Mouse (Mus musculus) testis, postnatal 10 days (tissue): Measurements from ENCODE around the gene Copz2.
"Not testable (repeated sequence)": the region's sequence is repeated elsewhere in the genome, so short reads cannot be mapped to it uniquely, and the experiment has no call there.

ENCODE experiments used
- DNase-seq: peaks from one replicate; pipeline ENCODE4 v3.0.0; 2021; ENCODE audit warnings: low spot score

Gene Copz2

GRCm38 (mm10) chr11:96829403-96829812, 20.3 kb upstream of the Copz2 start:
- peak; percentile 94 for DNase-seq

GRCm38 (mm10) chr11:96829813-96830538, 19.7 kb upstream of the Copz2 start, which contains the start of gene Nfe2l1:
Gene Nfe2l1, minus strand, starts transcription at chr11:96829968.
- DNase-seq = peak; percentile 96

GRCm38 (mm10) chr11:96830539-96831216, 19.0 kb upstream of the Copz2 start:
- no peak for DNase-seq

- DNase-seq = no peak
Measured at GRCm38 (mm10) chr11:96831516-96831915, 18.2 kb upstream of the Copz2 start.

GRCm38 (mm10) chr11:96832541-96832940, 17.1 kb upstream of the Copz2 start:
- DNase-seq = no peak

- DNase-seq = no peak
Measured at GRCm38 (mm10) chr11:96832973-96833372, 16.7 kb upstream of the Copz2 start.

GRCm38 (mm10) chr11:96834127-96834526, 15.5 kb upstream of the Copz2 start:
- no peak for DNase-seq

- no peak for DNase-seq
Measured at GRCm38 (mm10) chr11:96837298-96837697, 12.4 kb upstream of the Copz2 start.

- no peak for DNase-seq
Measured at GRCm38 (mm10) chr11:96838341-96838740, 11.3 kb upstream of the Copz2 start.

- no peak for DNase-seq
Measured at GRCm38 (mm10) chr11:96839428-96839827, 10.2 kb upstream of the Copz2 start.

GRCm38 (mm10) chr11:96839877-96840276, 9.8 kb upstream of the Copz2 start:
- no peak for DNase-seq

GRCm38 (mm10) chr11:96840290-96840689, 9.4 kb upstream of the Copz2 start:
- DNase-seq = no peak

GRCm38 (mm10) chr11:96843627-96844026, 6.0 kb upstream of the Copz2 start:
- no peak for DNase-seq

GRCm38 (mm10) chr11:96847240-96847639, 2.4 kb upstream of the Copz2 start:
- no peak for DNase-seq

- no peak for DNase-seq
Measured at GRCm38 (mm10) chr11:96848694-96849093, 976 bp upstream of the Copz2 start.

- DNase-seq = not testable (repeated sequence)
Measured at GRCm38 (mm10) chr11:96849145-96849544, 525 bp upstream of the Copz2 start.

- DNase-seq = no peak
Measured at GRCm38 (mm10) chr11:96857446-96857845, 7.8 kb downstream of the Copz2 start.

- DNase-seq = no peak
Measured at GRCm38 (mm10) chr11:96859635-96860034, 10.0 kb downstream of the Copz2 start.

- DNase-seq = peak; percentile 94
Measured at GRCm38 (mm10) chr11:96860564-96860963, 10.9 kb downstream of the Copz2 start.

- peak; percentile 55 for DNase-seq
Measured at GRCm38 (mm10) chr11:96861446-96861845, 11.8 kb downstream of the Copz2 start.

GRCm38 (mm10) chr11:96861878-96862289, 12.2 kb downstream of the Copz2 start:
- DNase-seq = peak; percentile 99

- DNase-seq = no peak
Measured at GRCm38 (mm10) chr11:96862534-96862933, 12.9 kb downstream of the Copz2 start.

- DNase-seq = peak; percentile 59
Measured at GRCm38 (mm10) chr11:96863206-96863995, 13.7 kb downstream of the Copz2 start.
